Comparison of ENCODE assay signal across 10 mouse cellular contexts in genomic region chr3:69653361-69653760, GRCm38 (mm10). TPM values are rescaled to one million over a fixed set of nuclear protein-coding genes. Genes with fewer than 3 reads are reported as not detected.
A peak's percentile ranks its signal among the peaks of the same experiment; 100 is the strongest.
DNase-seq lines count a peak whose midpoint lies in the region; TF ChIP-seq lines count a peak whose summit lies in the region.
"Not testable (repeated sequence)": the region's sequence is repeated elsewhere in the genome, so short reads cannot be mapped to it uniquely, and the experiment has no call there.
"Had no signal": no experiment of that assay in that cellular context is flagged by ENCODE, and none has a peak within 500 bp of the region (broad histone marks: within the 10 kb centered on the region; RNA-seq: fewer than 3 reads in every experiment).

No protein-coding gene starts in this region.

- not testable (repeated sequence) for H3K27ac ChIP-seq in liver, adult 2 months (replicated peaks; ENCODE audit: insufficient read depth, low read depth, low read length)

- H3K79me2 ChIP-seq in liver, adult 2 months (ENCODE audit: control insufficient read depth, insufficient read depth, low read length), result not testable (repeated sequence)

- not testable (repeated sequence) for H3K27me3 ChIP-seq in liver, adult 2 months (ENCODE audit: control insufficient read depth, insufficient read depth, low read length)

- 18% methylated on average over 8 of the region's 8 CpGs for WGBS in liver, adult 2 months

- H3K9ac ChIP-seq in liver, adult 2 months (ENCODE audit: low read depth, low read length), result not testable (repeated sequence)

- H3K4me1 ChIP-seq in liver, adult 2 months (ENCODE audit: control insufficient read depth, insufficient read depth, low read length), result not testable (repeated sequence)

- TF ChIP-seq POLR2A in liver, adult 2 months (IDR thresholded peaks at IDR 0.05; ENCODE audit: extremely low read depth, insufficient read depth, low read length), result not testable (repeated sequence)

- not testable (repeated sequence) for TF ChIP-seq CTCF in liver, adult 2 months (IDR thresholded peaks at IDR 0.05; ENCODE audit: low read depth, low read length)

- not testable (repeated sequence) for H3K36me3 ChIP-seq in liver, adult 2 months (ENCODE audit: control insufficient read depth, insufficient read depth, low read length)

- H3K4me3 ChIP-seq in liver, adult 2 months (ENCODE audit: insufficient read depth, low read depth, low read length), result not testable (repeated sequence)

- DNase-seq in adrenal gland, adult (ENCODE audit: inconsistent age in 2 of 2, low spot score in 1 of 2), result peak; percentile 72 to 93
- peak; percentile 82 for DNase-seq in adrenal gland, adult 8-10 months
- DNase-seq in adrenal gland, postnatal 14 days, result peak; percentile 71
- DNase-seq in adrenal gland, postnatal 36 days, result peak; percentile 53 to 72
- peak; percentile 88 for DNase-seq in liver, adult 2 months (ENCODE audit: extremely low read depth, low read depth, low spot score)
- DNase-seq in ovary, adult 18-20 months (ENCODE audit: low spot score), result peak; percentile 73
- DNase-seq in testis, postnatal 14 days (ENCODE audit: low spot score), result peak; percentile 13

RNA-seq across cellular contexts. Expression of gene B3galnt1, which starts 54.6 kb away (rescaled TPM):
- 10 to 100 TPM; 14.2 to 20.9 (median 14.5) TPM for total RNA-seq in adrenal gland, adult 8-10 months (2022)
- total RNA-seq in adrenal gland, postnatal 14 days (2021), result 13.2 and 16.2 TPM in 2 replicates
- total RNA-seq in adrenal gland, postnatal 36 days (2021), result 10 to 100 TPM; 10.8 to 12.7 TPM
- total RNA-seq in liver, adult 2 months (2014; rRNA removed), result 1.1 and 1.3 TPM in 2 replicates
- polyA plus RNA-seq in liver, adult 2 months (2012; rRNA removed), result 0.12 and 0.57 TPM in 2 replicates
- total RNA-seq: G1E had no signal
- polyA plus RNA-seq: activated CD4-positive, CD25-positive, alpha-beta regulatory T cell, adult 4 months; erythroblast, embryonic 14.5 days; G1E had no signal

Comparison
In these comparisons a context has a peak if more than half of its experiments do, and no peak if none do; other contexts are left out.
1. DNase-seq: peak in every context shown above with its lines; median percentile 88 in liver, adult 2 months; 82 in adrenal gland, adult; 82 in adrenal gland, adult 8-10 months; 73 in ovary, adult 18-20 months; 71 in adrenal gland, postnatal 14 days; 62 in adrenal gland, postnatal 36 days; 13 in testis, postnatal 14 days.